Mouse (Mus musculus) liver, embryonic 16.5 days (tissue): ENCODE data around the gene Nudt15. TPM values are rescaled to one million over a fixed set of nuclear protein-coding genes. Genes with fewer than 3 reads are reported as not detected.
A peak's percentile ranks its signal among the peaks of the same experiment; 100 is the strongest.
"Not testable (repeated sequence)": the region's sequence is repeated elsewhere in the genome, so short reads cannot be mapped to it uniquely, and the experiment has no call there.

Experiments
- ATAC-seq: fragments of 200-750 bp; cut with Nextera tagmentation; 2 replicates; pipeline ENCODE4 v1.8.0; 2017; ENCODE audit warnings: low read depth, mild to moderate bottlenecking, moderate number of reproducible peaks, moderate library complexity
- H3K27ac ChIP-seq: fragments of 300-500 bp; sonication (generic); 2 replicates; pipeline ENCODE4 v1.5.1; 2014; ENCODE audit warnings: mild to moderate bottlenecking, low read length
- H3K27me3 ChIP-seq: fragments of 300-500 bp; sonication (generic); 2 replicates; pipeline ENCODE4 v1.6.1; 2014; ENCODE audit warnings: low read depth, low read length, mixed read lengths; ENCODE audit not compliant: control insufficient read depth, insufficient read depth
- H3K36me3 ChIP-seq: fragments of 300-500 bp; sonication (generic); 2 replicates; pipeline ENCODE4 v1.6.1; 2014; ENCODE audit warnings: mild to moderate bottlenecking; ENCODE audit not compliant: control insufficient read depth, insufficient read depth
- H3K4me1 ChIP-seq: fragments of 300-500 bp; sonication (generic); 2 replicates; pipeline ENCODE4 v1.6.1; 2014; ENCODE audit warnings: low read depth, low read length, mixed read lengths; ENCODE audit not compliant: control insufficient read depth
- H3K4me2 ChIP-seq: fragments of 300-500 bp; sonication (generic); 2 replicates; pipeline ENCODE4 v1.6.1; 2014; ENCODE audit warnings: low read depth, low read length, mixed read lengths
- H3K4me3 ChIP-seq: fragments of 300-500 bp; sonication (generic); 2 replicates; pipeline ENCODE4 v1.5.1; 2014; ENCODE audit warnings: low read depth, mild to moderate bottlenecking, low read length
- H3K9ac ChIP-seq: fragments of 300-500 bp; sonication (generic); 2 replicates; pipeline ENCODE4 v1.6.1; 2014; ENCODE audit warnings: low read depth, low read length
- H3K9me3 ChIP-seq: fragments of 300-500 bp; sonication (generic); replicated peaks from 2 replicates; pipeline ENCODE4 v1.6.1; 2016; ENCODE audit warnings: low read length; ENCODE audit not compliant: control insufficient read depth
- WGBS: fragments of 180-500 bp; shearing (Covaris S2); extraction: QIAGEN DNeasy Blood & Tissue Kit; methylation state at CpG from one replicate; pipeline ENCODE4 v1.1.7; 2014; ENCODE audit not compliant: insufficient replicate concordance; 5-methylcytosine and 5-hydroxymethylcytosine counted together
- polyA plus RNA-seq: library from polyadenylated mRNA; unstranded; fragments of >200 nt; fragmentation: Nextera tagmentation; extraction: Ambion mirVana; gene quantifications from 2 replicates; pipeline ENCODE4 v1.2.1, GENCODE M21; 2015

Gene Nudt15
- polyA plus RNA-seq, 1 experiment from 2014 or later, result 2.5 TPM

DNA sequence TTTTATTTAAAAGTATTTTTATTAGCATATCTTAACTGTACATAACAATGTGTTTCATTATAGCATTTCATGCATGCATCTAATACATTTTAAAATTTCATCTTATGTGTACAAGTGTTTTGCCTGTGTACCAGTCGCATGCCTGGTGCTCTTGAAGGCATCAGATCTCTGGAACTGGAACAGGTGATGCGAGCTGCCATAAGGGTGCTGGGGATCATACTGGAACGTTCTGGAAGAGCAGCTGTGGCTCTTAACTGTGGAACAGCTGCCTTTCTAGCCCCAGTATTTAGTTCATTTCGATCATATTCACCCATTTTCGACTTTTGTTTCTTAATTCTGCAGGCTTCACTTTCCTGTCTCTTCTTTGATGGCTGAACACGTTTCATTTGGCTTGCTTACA lies 3.1 kb upstream of the Nudt15 start:
- Histone ChIP-seq H3K4me2 (no peak overlapping the region), H3K27ac (no peak overlapping the region), H3K36me3 (no peaks in the 10 kb centered on the region), H3K27me3 (no peaks in the 10 kb centered on the region), H3K9me3 (no peaks in the 10 kb centered on the region), H3K4me3 (no peak overlapping the region), H3K4me1 (peaks cover 9% of the 10 kb centered on the region), H3K9ac (no peak overlapping the region)
- WGBS, result 71% methylated on average over 6 of the region's 6 CpGs
- no peak for ATAC-seq

DNA sequence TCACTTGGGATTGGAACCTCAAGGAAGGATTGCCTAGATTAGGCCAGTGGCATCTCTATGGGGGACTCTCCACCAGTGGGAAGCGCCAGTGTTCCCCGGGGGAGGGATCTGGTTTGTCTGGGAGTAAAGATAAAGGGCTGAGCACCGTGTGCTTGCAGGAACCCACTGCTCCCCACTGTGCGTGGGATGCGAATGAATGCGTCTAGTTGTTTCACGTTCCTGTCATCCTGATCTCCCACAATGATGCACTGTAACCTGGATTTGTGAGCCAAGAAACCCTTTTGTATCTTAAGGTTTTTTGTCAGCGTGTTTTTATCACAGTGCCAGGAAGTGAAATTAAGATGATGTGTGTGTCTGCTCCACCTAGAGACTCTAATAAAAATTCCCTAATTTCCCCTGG lies 2.7 kb upstream of the Nudt15 start:
- no peak for ATAC-seq
- Histone ChIP-seq H3K4me3 (no peak overlapping the region), H3K4me1 (peaks cover 9% of the 10 kb centered on the region), H3K27me3 (no peaks in the 10 kb centered on the region), H3K9ac (no peak overlapping the region), H3K4me2 (no peak overlapping the region), H3K36me3 (no peaks in the 10 kb centered on the region), H3K27ac (no peak overlapping the region), H3K9me3 (no peaks in the 10 kb centered on the region)
- whole genome bisulfite sequencing, result 38% methylated on average over 8 of the region's 8 CpGs

DNA sequence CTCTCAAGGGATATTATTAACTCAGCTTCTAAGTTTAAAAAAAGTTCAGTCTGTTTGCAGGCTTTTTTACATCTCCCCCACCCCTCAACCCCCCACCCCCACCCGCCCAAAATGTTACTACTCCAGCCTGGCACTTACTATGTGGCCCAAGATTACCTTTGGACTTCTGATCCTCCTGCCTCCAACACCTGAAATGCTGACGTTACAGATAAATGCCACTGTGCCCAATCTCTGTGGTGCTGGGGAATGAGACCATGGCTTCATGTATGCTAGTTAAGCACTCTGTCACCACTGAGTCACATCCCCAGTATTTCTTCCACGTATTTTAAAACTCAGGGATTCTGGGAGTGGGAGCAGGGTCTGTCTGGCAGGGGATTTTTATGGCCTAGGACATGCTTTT lies 2.2 kb upstream of the Nudt15 start:
- no peaks in the 10 kb centered on the region for H3K27me3 ChIP-seq
- no peak overlapping the region for H3K4me2 ChIP-seq
- H3K4me1 ChIP-seq, result peaks cover 9% of the 10 kb centered on the region
- H3K4me3 ChIP-seq, result no peak overlapping the region
- no peak overlapping the region for H3K27ac ChIP-seq
- ATAC-seq, result no peak
- H3K36me3 ChIP-seq, result no peaks in the 10 kb centered on the region
- no peaks in the 10 kb centered on the region for H3K9me3 ChIP-seq
- no peak overlapping the region for H3K9ac ChIP-seq
- WGBS, result 49% methylated on average over 3 of the region's 3 CpGs

DNA sequence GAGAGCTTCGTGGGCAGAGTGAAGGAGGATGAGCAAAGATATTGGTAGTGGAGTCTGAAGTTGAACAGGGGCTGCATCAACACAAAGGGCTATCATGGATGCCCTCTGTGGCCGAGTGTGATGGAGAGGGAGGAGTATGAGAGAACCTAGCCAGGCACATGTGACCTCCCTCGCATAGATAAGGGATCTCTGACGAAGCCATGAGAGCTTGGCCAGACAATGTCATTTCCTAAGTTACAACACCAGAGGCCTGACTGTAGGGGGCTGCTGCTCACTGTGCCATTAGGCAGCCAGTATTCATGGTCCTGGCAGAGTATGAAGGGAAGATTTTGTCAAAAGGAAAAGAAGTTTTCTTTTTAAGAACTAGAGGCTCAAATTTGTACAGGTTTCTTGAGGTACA lies 1.0 kb downstream of the Nudt15 start:
- Histone ChIP-seq H3K9me3 (no peaks in the 10 kb centered on the region), H3K27ac (no peak overlapping the region), H3K4me1 (no peaks in the 10 kb centered on the region), H3K27me3 (no peaks in the 10 kb centered on the region), H3K36me3 (no peaks in the 10 kb centered on the region), H3K4me2 (no peak overlapping the region), H3K4me3 (no peak overlapping the region), H3K9ac (no peak overlapping the region)
- 30% methylated on average over 4 of the region's 4 CpGs for WGBS
- ATAC-seq, result no peak

DNA sequence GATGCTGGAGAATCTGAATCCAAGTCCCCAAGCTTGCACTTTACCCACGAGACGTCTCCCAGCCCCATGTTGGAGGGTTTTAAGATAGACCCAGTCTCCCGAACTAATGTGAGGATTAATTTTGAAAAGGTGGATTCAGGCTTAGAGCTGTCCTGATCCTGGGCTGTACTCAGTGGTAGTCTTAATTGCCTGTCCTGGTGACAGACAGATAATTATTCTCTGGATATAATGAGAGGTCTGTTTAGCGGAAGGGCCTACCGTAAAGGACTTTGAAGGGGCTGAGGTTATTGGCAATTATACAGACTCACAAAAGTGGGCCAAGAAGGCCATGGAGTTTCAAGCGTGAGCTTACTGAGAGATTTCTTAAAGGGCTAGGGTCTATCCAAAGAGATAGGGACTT lies 4.3 kb downstream of the Nudt15 start:
- H3K9me3 ChIP-seq, result no peaks in the 10 kb centered on the region
- H3K4me3 ChIP-seq, result no peak overlapping the region
- H3K4me2 ChIP-seq, result no peak overlapping the region
- no peak for ATAC-seq
- no peaks in the 10 kb centered on the region for H3K27me3 ChIP-seq
- no peak overlapping the region for H3K9ac ChIP-seq
- 62% methylated on average over 6 of the region's 6 CpGs for WGBS
- H3K4me1 ChIP-seq, result no peaks in the 10 kb centered on the region
- H3K27ac ChIP-seq, result no peak overlapping the region
- H3K36me3 ChIP-seq, result no peaks in the 10 kb centered on the region

DNA sequence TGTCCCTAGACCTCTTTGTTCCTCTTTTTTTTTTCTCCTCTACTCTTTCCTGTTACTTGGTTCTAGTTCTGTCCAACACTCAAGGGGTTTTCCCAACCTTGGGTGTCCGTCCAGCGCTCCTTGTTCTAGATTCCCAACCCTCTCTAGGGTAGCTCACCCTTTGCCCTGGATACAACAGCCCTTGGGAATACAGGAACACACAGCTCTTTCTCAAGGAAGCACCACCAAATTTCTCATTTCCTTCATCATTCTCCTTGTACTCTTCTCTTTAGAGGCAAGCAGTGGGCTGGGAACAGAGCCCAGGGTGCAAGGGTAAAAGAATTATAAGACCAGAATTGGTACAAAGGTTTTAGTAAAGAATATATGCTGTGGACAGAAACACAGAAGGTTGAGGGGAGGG lies 12.4 kb downstream of the Nudt15 start:
- no peaks in the 10 kb centered on the region for H3K9me3 ChIP-seq
- H3K27ac ChIP-seq, result no peak overlapping the region
- no peak for ATAC-seq

DNA sequence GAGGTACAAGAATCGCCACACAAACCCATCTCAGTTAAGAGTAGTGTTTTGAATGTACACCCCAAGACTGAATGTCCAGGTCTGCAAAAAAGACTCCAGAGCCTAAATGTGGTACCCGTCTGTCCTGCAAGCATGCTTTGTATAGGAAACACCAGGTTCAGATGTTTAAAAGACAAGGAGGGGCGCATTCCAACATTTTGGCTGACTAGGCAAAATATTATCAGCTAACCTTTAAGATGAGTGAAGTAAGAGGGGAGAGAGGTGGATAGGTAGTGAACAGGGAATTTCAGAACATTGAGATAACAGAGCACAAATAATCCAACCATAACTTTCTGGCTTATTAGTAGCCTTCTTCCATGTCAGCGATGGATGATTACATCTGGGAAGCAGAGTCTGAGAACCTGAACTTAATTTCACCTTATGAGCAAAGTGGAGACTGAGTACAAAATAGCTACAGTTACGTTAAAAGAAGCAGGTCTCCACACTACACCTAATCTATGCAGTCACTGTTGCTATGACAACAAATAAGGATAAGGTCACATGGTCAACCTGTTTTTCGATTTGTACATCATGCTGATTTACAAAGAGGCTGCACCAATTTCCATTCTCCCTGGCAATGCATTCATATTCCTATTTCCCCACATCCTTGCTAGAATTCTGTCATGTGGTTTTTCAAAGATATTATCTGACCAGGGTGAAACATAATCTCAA lies 14.1 kb downstream of the Nudt15 start:
- H3K9ac ChIP-seq, result no peak overlapping the region
- H3K27ac ChIP-seq, result no peak overlapping the region
- no peaks in the 10 kb centered on the region for H3K9me3 ChIP-seq
- H3K27me3 ChIP-seq, result no peaks in the 10 kb centered on the region
- H3K4me3 ChIP-seq, result no peak overlapping the region
- WGBS, result 61% methylated on average over 6 of the region's 6 CpGs
- H3K4me2 ChIP-seq, result no peak overlapping the region
- H3K4me1 ChIP-seq, result no peaks in the 10 kb centered on the region
- no peak for ATAC-seq
- no peaks in the 10 kb centered on the region for H3K36me3 ChIP-seq

More for the DNA sequence above, 12.4 kb downstream of the Nudt15 start:
- H3K4me1 ChIP-seq, result no peaks in the 10 kb centered on the region
- no peak overlapping the region for H3K4me2 ChIP-seq
- WGBS, result 63% methylated on average over 2 of the region's 2 CpGs
- no peaks in the 10 kb centered on the region for H3K36me3 ChIP-seq
- H3K27me3 ChIP-seq, result no peaks in the 10 kb centered on the region
- H3K4me3 ChIP-seq, result no peak overlapping the region
- H3K9ac ChIP-seq, result no peak overlapping the region

DNA sequence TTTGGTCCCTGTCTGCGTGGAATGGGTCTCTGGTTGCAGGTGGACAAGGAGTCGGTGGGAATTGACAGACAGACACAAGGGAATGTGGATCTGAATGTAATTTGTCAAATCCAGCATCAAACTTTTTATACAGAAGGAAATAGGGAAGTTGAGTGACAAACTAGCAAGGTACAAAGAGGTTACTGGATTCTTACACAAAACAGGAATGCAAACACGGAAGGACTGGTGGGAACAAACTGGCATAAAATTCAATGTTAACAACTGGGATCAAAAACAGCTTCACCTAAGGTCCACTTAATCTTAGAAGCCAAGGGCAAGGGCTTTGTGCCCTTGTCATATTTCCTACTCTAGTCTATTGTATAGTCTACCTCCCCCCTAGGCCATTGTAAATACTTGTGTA lies 19.4 kb downstream of the Nudt15 start:
- not testable (repeated sequence) for H3K4me3 ChIP-seq, H3K36me3 ChIP-seq, H3K9ac ChIP-seq, H3K27me3 ChIP-seq, H3K27ac ChIP-seq, H3K4me1 ChIP-seq, H3K4me2 ChIP-seq, H3K9me3 ChIP-seq, ATAC-seq
- whole genome bisulfite sequencing, result 71% methylated on average over 3 of the region's 3 CpGs

DNA sequence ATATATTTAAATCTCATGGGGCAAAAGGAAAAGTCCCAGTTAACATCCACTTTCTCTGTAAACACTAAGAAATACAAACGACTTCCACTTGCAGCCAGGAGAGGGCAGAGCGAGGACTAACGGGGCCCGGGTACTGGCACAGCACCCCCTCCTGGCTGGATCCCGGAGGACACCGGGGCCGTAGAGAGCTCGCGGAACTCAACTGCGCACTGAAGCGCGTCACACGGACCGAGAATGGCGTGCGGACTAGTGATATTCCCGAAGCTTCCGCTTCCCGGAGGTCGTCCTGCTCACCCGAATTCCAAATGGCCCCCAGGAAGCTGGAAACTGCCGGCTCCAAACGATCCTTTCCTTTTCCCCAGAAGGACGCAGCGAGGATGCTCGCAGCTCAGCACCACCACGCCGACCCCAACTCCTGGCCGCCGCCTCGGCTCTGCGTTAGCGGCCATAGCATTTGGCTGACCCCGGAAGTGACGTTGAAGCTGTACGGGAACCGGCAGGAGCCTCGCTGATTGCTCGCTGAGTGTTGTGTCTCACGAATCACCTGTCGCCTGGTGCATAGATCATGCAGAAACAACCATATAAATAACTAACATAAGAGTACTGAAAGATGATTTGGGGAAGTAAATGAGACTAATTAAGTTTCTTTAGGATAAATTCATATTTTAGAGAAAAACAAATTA lies 23.1 kb downstream of the Nudt15 start, which contains the start of gene Sucla2:
Gene Sucla2, plus strand, starts transcription at position 554 of the 683 bp plus-strand sequence.
- Histone ChIP-seq H3K4me2 (peak within 1 kb of the TSS; percentile 66), H3K9me3 (no peaks in the 10 kb centered on the region), H3K36me3 (no peaks in the 10 kb centered on the region), H3K4me1 (peaks cover 5% of the 10 kb centered on the region), H3K4me3 (peak within 1 kb of the TSS; percentile 72), H3K27ac (peak within 1 kb of the TSS; percentile 80), H3K27me3 (no peaks in the 10 kb centered on the region), H3K9ac (peak within 1 kb of the TSS; percentile 71)
- ATAC-seq, result peak; percentile 100
- 0% methylated on average over 37 of the region's 41 CpGs for WGBS
